Mouse (Mus musculus) layer of hippocampus, adult 2 months (tissue): ENCODE results near the gene Sh3bp5. TPM values are rescaled to one million over a fixed set of nuclear protein-coding genes. Genes with fewer than 3 reads are reported as not detected.
A peak's percentile ranks its signal among the peaks of the same experiment; 100 is the strongest.

Experiments
- DNase-seq, 2 experiments: peaks; one replicate each; pipeline ENCODE4 v3.0.0; 2022; ENCODE audit warnings: low spot score in 2 of 2
- H3K27ac ChIP-seq: fragments of 200-600 bp; 2 replicates; pipeline ENCODE4 v1.8.1; 2022
- H3K4me3 ChIP-seq: fragments of 200-600 bp; 2 replicates; pipeline ENCODE4 v1.8.1; 2022; ENCODE audit warnings: mild to moderate bottlenecking
- CTCF ChIP-seq: fragments of 200-600 bp; conservative IDR thresholded peaks from 2 replicates; pipeline ENCODE4 v1.8.1; 2022; ENCODE audit warnings: antibody characterized with exemption, mild to moderate bottlenecking, moderate library complexity
- total RNA-seq, 2 experiments: library from RNA; stranded (reverse); gene quantifications; 2 replicates each; pipeline ENCODE4 v1.2.3; 2021

Gene Sh3bp5
- total RNA-seq, 2 experiments from 2014 or later = 147 to 158 TPM

- DNase-seq = no peak
- H3K27ac ChIP-seq = no peak overlapping the region
- no peak overlapping the region for H3K4me3 ChIP-seq
- no peak for TF ChIP-seq CTCF
Measured at GRCm38 (mm10) chr14:31330957-31331356, 104.9 kb downstream of the Sh3bp5 start.

GRCm38 (mm10) chr14:31329741-31330140 lies 106.1 kb downstream of the Sh3bp5 start:
- H3K4me3 ChIP-seq = no peak overlapping the region
- no peak overlapping the region for H3K27ac ChIP-seq
- no peak for TF ChIP-seq CTCF
- DNase-seq = no peak

- DNase-seq = no peak
- peak; percentile 67 for TF ChIP-seq CTCF
- H3K4me3 ChIP-seq = no peak overlapping the region
- no peak overlapping the region for H3K27ac ChIP-seq
Measured at GRCm38 (mm10) chr14:31327681-31328080, 108.2 kb downstream of the Sh3bp5 start.

- Histone ChIP-seq H3K4me3 (no peak overlapping the region), H3K27ac (no peak overlapping the region)
- no peak for DNase-seq
- TF ChIP-seq CTCF = no peak
Measured at GRCm38 (mm10) chr14:31327196-31327595, 108.7 kb downstream of the Sh3bp5 start.

- Histone ChIP-seq H3K4me3 (no peak overlapping the region), H3K27ac (no peak overlapping the region)
- no peak for DNase-seq
- TF ChIP-seq CTCF = no peak
Measured at GRCm38 (mm10) chr14:31326770-31327169, 109.1 kb downstream of the Sh3bp5 start.

GRCm38 (mm10) chr14:31325551-31325950 lies 110.3 kb downstream of the Sh3bp5 start:
- H3K4me3 ChIP-seq = no peak overlapping the region
- no peak for DNase-seq
- peak; percentile 49 for TF ChIP-seq CTCF
- no peak overlapping the region for H3K27ac ChIP-seq

- no peak overlapping the region for H3K4me3 ChIP-seq
- DNase-seq = no peak
- peak; percentile 54 for TF ChIP-seq CTCF
- no peak overlapping the region for H3K27ac ChIP-seq
Measured at GRCm38 (mm10) chr14:31324851-31325250, 111.0 kb downstream of the Sh3bp5 start.

GRCm38 (mm10) chr14:31323849-31324792 lies 111.8 kb downstream of the Sh3bp5 start, which contains the start of gene Dnah1:
Gene Dnah1, minus strand, starts transcription at chr14:31323896.
- peak; percentile 40 for TF ChIP-seq CTCF
- Histone ChIP-seq H3K27ac (no peak within 1 kb of the TSS), H3K4me3 (peak within 1 kb of the TSS; percentile 47)
- DNase-seq = no peak

- Histone ChIP-seq H3K4me3 (no peak overlapping the region), H3K27ac (no peak overlapping the region)
- TF ChIP-seq CTCF = no peak
- DNase-seq = no peak
Measured at GRCm38 (mm10) chr14:31323189-31323588, 112.7 kb downstream of the Sh3bp5 start.

GRCm38 (mm10) chr14:31322191-31322590 lies 113.7 kb downstream of the Sh3bp5 start:
- no peak for DNase-seq
- H3K27ac ChIP-seq = no peak overlapping the region
- TF ChIP-seq CTCF = no peak
- no peak overlapping the region for H3K4me3 ChIP-seq

- Histone ChIP-seq H3K4me3 (no peak overlapping the region), H3K27ac (no peak overlapping the region)
- no peak for TF ChIP-seq CTCF
- no peak for DNase-seq
Measured at GRCm38 (mm10) chr14:31321181-31321580, 114.7 kb downstream of the Sh3bp5 start.

GRCm38 (mm10) chr14:31319546-31319945 lies 116.3 kb downstream of the Sh3bp5 start:
- Histone ChIP-seq H3K27ac (no peak overlapping the region), H3K4me3 (no peak overlapping the region)
- TF ChIP-seq CTCF = no peak
- no peak for DNase-seq

- H3K27ac ChIP-seq = no peak overlapping the region
- no peak for DNase-seq
- H3K4me3 ChIP-seq = no peak overlapping the region
- no peak for TF ChIP-seq CTCF
Measured at GRCm38 (mm10) chr14:31317754-31318153, 118.1 kb downstream of the Sh3bp5 start.

GRCm38 (mm10) chr14:31316613-31317012 lies 119.3 kb downstream of the Sh3bp5 start:
- DNase-seq = no peak
- H3K27ac ChIP-seq = no peak overlapping the region
- no peak overlapping the region for H3K4me3 ChIP-seq
- TF ChIP-seq CTCF = no peak
